Mouse (Mus musculus): ENCODE measurements around the gene Rccd1. TPM values are rescaled to one million over a fixed set of nuclear protein-coding genes. Genes with fewer than 3 reads are reported as not detected.

Rccd1 gene
- polyA plus RNA-seq, 1 experiment from 2014 or later: 1.6 TPM

DNA sequence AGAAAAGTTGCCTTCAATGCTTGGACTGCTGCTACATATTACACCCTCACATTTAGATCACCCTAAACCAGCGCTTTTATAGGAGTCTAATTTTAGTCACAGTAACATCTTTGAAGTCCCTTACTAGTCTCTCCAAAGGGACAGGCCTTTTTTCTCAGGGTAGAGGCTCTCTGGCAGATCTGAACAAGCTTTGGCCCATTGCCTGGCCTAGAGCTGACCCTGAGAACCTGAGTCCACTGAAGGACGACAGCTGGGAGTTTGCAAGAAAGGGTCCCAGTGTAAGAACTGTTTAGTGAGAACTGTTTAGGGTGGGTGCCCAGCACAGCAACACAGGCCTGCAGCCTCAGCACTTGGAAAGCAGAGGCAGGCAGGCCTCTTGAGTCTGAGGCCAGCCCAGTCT is 41.5 kb upstream of the Rccd1 start:
- WGBS (ENCODE audit: insufficient replicate concordance): 74% methylated on average over 2 of the region's 2 CpGs
- H3K27me3 ChIP-seq (ENCODE audit: insufficient read depth, low read length): no peaks in the 10 kb centered on the region
- ATAC-seq: no peak
- peaks cover 53% of the 10 kb centered on the region for H3K36me3 ChIP-seq (replicated peaks; ENCODE audit: insufficient read depth, low read length)
- no peak overlapping the region for H3K4me2 ChIP-seq (ENCODE audit: low read depth, low read length)
- no peak for DNase-seq
- H3K9me3 ChIP-seq (ENCODE audit: low read length): no peaks in the 10 kb centered on the region
- H3K4me3 ChIP-seq (ENCODE audit: low read depth, low read length): no peak overlapping the region
- no peak overlapping the region for H3K9ac ChIP-seq (replicated peaks)
- no peak overlapping the region for H3K27ac ChIP-seq (ENCODE audit: low read depth)
- TF ChIP-seq CTCF (IDR thresholded peaks at IDR 0.05; ENCODE audit: low read depth): no peak
- TF ChIP-seq EP300 (IDR thresholded peaks at IDR 0.05; ENCODE audit: low read depth): no peak
- peaks cover 18% of the 10 kb centered on the region for H3K4me1 ChIP-seq (ENCODE audit: insufficient read depth)

DNA sequence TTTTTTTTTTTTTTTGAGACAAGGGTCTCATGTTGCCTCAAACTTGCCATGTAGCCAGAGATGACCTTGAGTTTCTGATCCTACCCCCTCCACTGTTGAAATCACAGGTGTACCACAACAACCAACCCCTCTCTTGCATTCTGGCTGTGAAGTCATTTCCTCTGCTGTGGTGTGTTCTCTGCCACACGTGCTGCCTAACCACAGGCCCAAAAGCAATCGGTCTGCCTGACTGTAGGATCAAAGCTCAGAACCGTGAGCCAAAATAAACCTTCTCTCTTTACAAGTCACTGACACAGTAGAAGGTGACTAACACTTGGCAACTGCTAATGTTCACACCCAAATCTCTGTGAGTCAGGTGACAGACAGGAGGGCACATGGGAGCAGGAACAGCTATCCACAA is 36.2 kb upstream of the Rccd1 start:
- ATAC-seq (peak; percentile 33; the same call in 1 of the 2 replicates), DNase-seq (no peak)
- H3K4me1 ChIP-seq (ENCODE audit: insufficient read depth): no peaks in the 10 kb centered on the region
- H3K9ac ChIP-seq (replicated peaks): no peak overlapping the region
- peaks cover 50% of the 10 kb centered on the region for H3K36me3 ChIP-seq (replicated peaks; ENCODE audit: insufficient read depth, low read length)
- H3K9me3 ChIP-seq (ENCODE audit: low read length): no peaks in the 10 kb centered on the region
- no peaks in the 10 kb centered on the region for H3K27me3 ChIP-seq (ENCODE audit: insufficient read depth, low read length)
- 31% methylated on average over 3 of the region's 3 CpGs for WGBS (ENCODE audit: insufficient replicate concordance)
- no peak overlapping the region for H3K4me2 ChIP-seq (ENCODE audit: low read depth, low read length)
- TF ChIP-seq CTCF (IDR thresholded peaks at IDR 0.05; ENCODE audit: low read depth): no peak
- TF ChIP-seq EP300 (IDR thresholded peaks at IDR 0.05; ENCODE audit: low read depth): no peak
- no peak overlapping the region for H3K4me3 ChIP-seq (ENCODE audit: low read depth, low read length)
- H3K27ac ChIP-seq (ENCODE audit: low read depth): no peak overlapping the region

DNA sequence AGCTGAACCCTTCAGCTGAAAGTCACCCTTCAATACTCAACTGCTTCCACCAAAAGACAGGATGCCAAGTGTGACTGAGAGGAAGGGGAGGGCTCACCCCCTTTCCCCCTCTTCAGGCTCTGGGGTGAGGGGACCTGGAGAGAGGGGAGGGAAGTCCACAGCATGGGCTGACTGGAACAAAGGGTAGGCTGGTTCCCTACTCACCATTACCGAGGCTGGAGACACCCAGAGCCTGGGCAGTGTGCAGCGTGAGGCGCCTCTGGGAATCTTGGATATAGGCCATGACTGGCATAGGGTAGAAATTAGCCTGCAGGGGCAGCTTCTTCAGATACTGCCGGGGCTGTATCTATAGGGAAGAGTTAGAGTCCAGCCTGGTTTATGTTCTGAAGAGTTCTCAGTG is 33.8 kb upstream of the Rccd1 start:
- TF ChIP-seq EP300 (IDR thresholded peaks at IDR 0.05; ENCODE audit: low read depth) (no peak), CTCF (IDR thresholded peaks at IDR 0.05; ENCODE audit: low read depth) (no peak)
- Histone ChIP-seq H3K4me2 (ENCODE audit: low read depth, low read length) (no peak overlapping the region), H3K4me3 (ENCODE audit: low read depth, low read length) (no peak overlapping the region), H3K9me3 (ENCODE audit: low read length) (no peaks in the 10 kb centered on the region), H3K4me1 (ENCODE audit: insufficient read depth) (no peaks in the 10 kb centered on the region), H3K27ac (ENCODE audit: low read depth) (no peak overlapping the region), H3K27me3 (ENCODE audit: insufficient read depth, low read length) (no peaks in the 10 kb centered on the region), H3K9ac (replicated peaks) (no peak overlapping the region), H3K36me3 (replicated peaks; ENCODE audit: insufficient read depth, low read length) (peaks cover 42% of the 10 kb centered on the region)
- ATAC-seq (no peak), DNase-seq (no peak)
- WGBS (ENCODE audit: insufficient replicate concordance): 77% methylated on average over 4 of the region's 4 CpGs

DNA sequence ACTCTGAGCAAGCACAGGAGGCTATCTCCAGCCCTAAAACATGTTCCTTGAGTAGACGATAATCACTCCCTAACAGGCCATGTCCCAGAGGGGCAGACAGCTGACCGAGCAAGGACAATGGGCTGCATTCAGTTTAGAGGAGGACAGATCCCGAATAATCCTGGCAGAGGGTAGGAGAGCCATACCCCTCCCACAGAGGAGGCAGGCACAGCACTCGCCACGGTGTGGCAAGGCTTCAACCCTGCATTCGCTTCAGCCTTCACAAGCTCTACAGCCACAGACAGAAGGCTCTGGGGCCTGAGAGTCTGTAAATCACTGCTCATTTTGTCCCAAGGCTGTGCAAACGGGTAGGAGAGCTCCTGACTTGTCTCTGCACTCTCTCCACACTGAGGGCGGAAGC is 32.9 kb upstream of the Rccd1 start:
- TF ChIP-seq EP300 (IDR thresholded peaks at IDR 0.05; ENCODE audit: low read depth): no peak
- TF ChIP-seq CTCF (IDR thresholded peaks at IDR 0.05; ENCODE audit: low read depth): no peak
- no peak overlapping the region for H3K4me3 ChIP-seq (ENCODE audit: low read depth, low read length)
- no peak overlapping the region for H3K9ac ChIP-seq (replicated peaks)
- H3K36me3 ChIP-seq (replicated peaks; ENCODE audit: insufficient read depth, low read length): peaks cover 38% of the 10 kb centered on the region
- 74% methylated on average over 8 of the region's 8 CpGs for WGBS (ENCODE audit: insufficient replicate concordance)
- H3K4me1 ChIP-seq (ENCODE audit: insufficient read depth): no peaks in the 10 kb centered on the region
- H3K27me3 ChIP-seq (ENCODE audit: insufficient read depth, low read length): no peaks in the 10 kb centered on the region
- ATAC-seq (no peak), DNase-seq (no peak)
- no peaks in the 10 kb centered on the region for H3K9me3 ChIP-seq (ENCODE audit: low read length)
- H3K27ac ChIP-seq (ENCODE audit: low read depth): no peak overlapping the region
- H3K4me2 ChIP-seq (ENCODE audit: low read depth, low read length): no peak overlapping the region

DNA sequence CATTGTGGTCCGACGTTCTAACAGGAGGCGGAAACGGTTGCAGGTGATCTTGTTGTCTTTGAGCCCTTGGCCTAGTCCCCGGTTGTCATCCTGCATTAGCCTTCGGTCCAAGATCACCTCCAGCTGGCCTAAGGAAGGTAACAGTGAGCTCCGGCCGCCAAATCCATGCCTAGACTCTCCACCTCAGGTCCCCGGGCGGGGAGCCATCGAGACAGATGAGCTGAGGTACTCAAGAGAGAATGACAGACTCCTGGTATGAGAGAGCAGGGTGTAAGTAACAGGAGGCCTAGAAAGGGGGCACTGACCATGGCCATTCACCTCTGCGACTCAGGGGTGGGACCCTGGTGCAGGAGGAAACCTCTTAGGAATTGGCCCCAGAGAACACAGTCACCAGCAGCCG is 32.1 kb upstream of the Rccd1 start:
- no peaks in the 10 kb centered on the region for H3K27me3 ChIP-seq (ENCODE audit: insufficient read depth, low read length)
- H3K36me3 ChIP-seq (replicated peaks; ENCODE audit: insufficient read depth, low read length): peaks cover 39% of the 10 kb centered on the region
- no peak overlapping the region for H3K9ac ChIP-seq (replicated peaks)
- TF ChIP-seq CTCF (IDR thresholded peaks at IDR 0.05; ENCODE audit: low read depth) (no peak), EP300 (IDR thresholded peaks at IDR 0.05; ENCODE audit: low read depth) (no peak)
- DNase-seq: no peak
- 87% methylated on average over 13 of the region's 13 CpGs for WGBS (ENCODE audit: insufficient replicate concordance)
- no peak overlapping the region for H3K27ac ChIP-seq (ENCODE audit: low read depth)
- ATAC-seq: no peak
- H3K4me2 ChIP-seq (ENCODE audit: low read depth, low read length): no peak overlapping the region
- H3K4me3 ChIP-seq (ENCODE audit: low read depth, low read length): no peak overlapping the region
- H3K4me1 ChIP-seq (ENCODE audit: insufficient read depth): no peaks in the 10 kb centered on the region
- no peaks in the 10 kb centered on the region for H3K9me3 ChIP-seq (ENCODE audit: low read length)

DNA sequence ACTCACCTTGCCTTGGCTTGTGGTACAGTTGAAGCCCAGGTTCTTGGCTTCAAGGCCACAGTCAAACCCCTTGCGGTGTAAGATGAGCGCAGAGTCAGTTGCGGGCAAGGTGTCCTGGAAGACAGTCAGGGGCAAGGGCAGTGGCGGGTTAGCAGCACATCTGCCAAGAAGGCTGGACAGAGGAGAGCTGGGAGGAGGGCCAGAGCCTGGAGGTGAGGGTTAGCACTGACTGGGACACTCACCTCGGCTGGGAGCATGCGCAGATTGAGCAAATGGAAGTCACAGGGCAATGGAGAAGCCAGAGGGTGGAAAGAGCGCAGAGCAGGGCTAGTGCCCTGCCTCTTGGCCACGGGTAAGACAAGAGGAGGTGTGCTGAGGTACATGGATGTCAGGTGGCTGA is 28.7 kb upstream of the Rccd1 start:
- 92% methylated on average over 8 of the region's 8 CpGs for WGBS (ENCODE audit: insufficient replicate concordance)
- TF ChIP-seq CTCF (IDR thresholded peaks at IDR 0.05; ENCODE audit: low read depth) (no peak), EP300 (IDR thresholded peaks at IDR 0.05; ENCODE audit: low read depth) (no peak)
- Histone ChIP-seq H3K27me3 (ENCODE audit: insufficient read depth, low read length) (no peaks in the 10 kb centered on the region), H3K4me3 (ENCODE audit: low read depth, low read length) (no peak overlapping the region), H3K27ac (ENCODE audit: low read depth) (no peak overlapping the region), H3K36me3 (replicated peaks; ENCODE audit: insufficient read depth, low read length) (peaks cover 21% of the 10 kb centered on the region), H3K9me3 (ENCODE audit: low read length) (no peaks in the 10 kb centered on the region), H3K9ac (replicated peaks) (no peak overlapping the region), H3K4me1 (ENCODE audit: insufficient read depth) (no peaks in the 10 kb centered on the region), H3K4me2 (ENCODE audit: low read depth, low read length) (no peak overlapping the region)
- DNase-seq: no peak
- ATAC-seq: no peak

DNA sequence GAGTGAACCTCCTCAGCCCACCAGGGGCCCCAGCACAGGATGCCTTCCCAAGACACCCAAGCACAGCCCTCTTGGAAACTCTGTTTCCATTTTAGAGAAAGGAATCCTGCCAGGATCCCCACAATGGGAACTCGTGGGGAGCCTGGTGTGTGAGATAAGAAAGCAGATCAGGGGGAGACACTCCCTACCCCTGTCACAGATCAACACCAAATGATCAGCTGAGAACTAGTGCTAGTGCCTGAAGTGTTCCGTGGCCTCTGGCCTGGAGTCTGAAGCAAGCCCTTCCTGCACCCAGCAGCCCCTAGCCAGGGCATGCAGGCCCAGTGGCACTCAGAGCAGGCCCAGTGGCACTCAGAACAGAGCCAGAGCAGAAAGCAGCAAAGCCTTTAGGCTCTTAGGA is 26.6 kb upstream of the Rccd1 start:
- ATAC-seq (no peak), DNase-seq (no peak)
- WGBS (ENCODE audit: insufficient replicate concordance): 41% methylated on average over 2 of the region's 2 CpGs
- H3K27me3 ChIP-seq (ENCODE audit: insufficient read depth, low read length): no peaks in the 10 kb centered on the region
- H3K9me3 ChIP-seq (ENCODE audit: low read length): no peaks in the 10 kb centered on the region
- H3K36me3 ChIP-seq (replicated peaks; ENCODE audit: insufficient read depth, low read length): peaks cover 17% of the 10 kb centered on the region
- TF ChIP-seq CTCF (IDR thresholded peaks at IDR 0.05; ENCODE audit: low read depth): no peak
- TF ChIP-seq EP300 (IDR thresholded peaks at IDR 0.05; ENCODE audit: low read depth): no peak
- peaks cover 8% of the 10 kb centered on the region; the same call in 1 of the 2 replicates for H3K4me1 ChIP-seq (ENCODE audit: insufficient read depth)
- no peak overlapping the region for H3K27ac ChIP-seq (ENCODE audit: low read depth)
- no peak overlapping the region for H3K9ac ChIP-seq (replicated peaks)
- no peak overlapping the region for H3K4me2 ChIP-seq (ENCODE audit: low read depth, low read length)
- H3K4me3 ChIP-seq (ENCODE audit: low read depth, low read length): no peak overlapping the region

Data from liver, postnatal 0 days (tissue).